Mouse (Mus musculus): Measurements from ENCODE around the gene Chid1. TPM values are rescaled to one million over a fixed set of nuclear protein-coding genes. Genes with fewer than 3 reads are reported as not detected.
A peak's percentile ranks its signal among the peaks of the same experiment; 100 is the strongest.

Chid1 gene
- polyA plus RNA-seq, 1 experiment from 2014 or later: 36.6 TPM

DNA sequence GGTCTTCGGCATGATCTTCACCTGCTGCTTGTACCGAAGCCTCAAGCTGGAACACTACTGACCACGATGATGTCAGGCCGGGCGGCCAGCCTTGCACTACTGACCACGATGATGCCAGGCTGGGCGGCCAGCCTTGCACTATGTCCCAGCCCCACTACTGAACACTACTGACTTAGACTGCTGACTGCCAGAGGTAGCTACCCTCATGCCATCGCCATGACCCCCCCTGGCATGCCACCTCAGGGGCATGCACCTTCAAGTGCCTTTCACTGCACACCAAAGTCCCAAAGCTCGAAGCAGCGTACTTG is 69.1 kb downstream of the Chid1 start:
- WGBS: 92% methylated on average over 10 of the region's 10 CpGs
- peaks cover 69% of the 10 kb centered on the region for H3K4me1 ChIP-seq (replicated peaks)
- no peak overlapping the region for H3K27ac ChIP-seq
- ATAC-seq (ENCODE audit: low FRiP score): no peak
- H3K4me2 ChIP-seq: no peak overlapping the region
- H3K27me3 ChIP-seq: peaks cover 18% of the 10 kb centered on the region
- H3K4me3 ChIP-seq: no peak overlapping the region
- peak overlapping the region; percentile 85; the same call in 1 of the 2 replicates for H3K9ac ChIP-seq
- H3K36me3 ChIP-seq: peaks cover 35% of the 10 kb centered on the region
- H3K9me3 ChIP-seq: no peaks in the 10 kb centered on the region

GRCm38 (mm10) chr7:141469901-141470636 is 69.6 kb downstream of the Chid1 start:
- H3K27me3 ChIP-seq: peaks cover 22% of the 10 kb centered on the region
- H3K27ac ChIP-seq: peak overlapping the region; percentile 95; the same call in 1 of the 2 replicates
- no peak for ATAC-seq (ENCODE audit: low FRiP score)
- H3K4me1 ChIP-seq (replicated peaks): peaks cover 69% of the 10 kb centered on the region
- peak overlapping the region; percentile 63 for H3K4me3 ChIP-seq
- WGBS: 91% methylated on average over 18 of the region's 18 CpGs
- H3K9ac ChIP-seq: peak overlapping the region; percentile 85; the same call in 1 of the 2 replicates
- peaks cover 35% of the 10 kb centered on the region for H3K36me3 ChIP-seq
- H3K9me3 ChIP-seq: no peaks in the 10 kb centered on the region
- peak overlapping the region; percentile 72 for H3K4me2 ChIP-seq

- Histone ChIP-seq H3K9ac (peak overlapping the region; percentile 85), H3K4me3 (peak overlapping the region; percentile 63), H3K36me3 (peaks cover 35% of the 10 kb centered on the region), H3K4me2 (peak overlapping the region; percentile 72), H3K9me3 (no peaks in the 10 kb centered on the region), H3K27me3 (peaks cover 29% of the 10 kb centered on the region), H3K27ac (peak overlapping the region; percentile 95), H3K4me1 (replicated peaks) (peaks cover 73% of the 10 kb centered on the region)
- WGBS: 68% methylated on average over 6 of the region's 6 CpGs
- ATAC-seq (ENCODE audit: low FRiP score): no peak
Observed at GRCm38 (mm10) chr7:141469352-141469751, 70.3 kb downstream of the Chid1 start.

GRCm38 (mm10) chr7:141468522-141469211 is 71.0 kb downstream of the Chid1 start:
- Histone ChIP-seq H3K4me2 (peak overlapping the region; percentile 72), H3K27me3 (peaks cover 36% of the 10 kb centered on the region), H3K9me3 (no peaks in the 10 kb centered on the region), H3K27ac (peak overlapping the region; percentile 95), H3K9ac (peak overlapping the region; percentile 85), H3K4me1 (replicated peaks) (peaks cover 66% of the 10 kb centered on the region), H3K4me3 (peak overlapping the region; percentile 63), H3K36me3 (peaks cover 35% of the 10 kb centered on the region)
- WGBS: 16% methylated on average over 8 of the region's 8 CpGs
- peak; percentile 76 for ATAC-seq (ENCODE audit: low FRiP score)

- peak overlapping the region; percentile 72 for H3K4me2 ChIP-seq
- H3K4me3 ChIP-seq: peak overlapping the region; percentile 63
- H3K9me3 ChIP-seq: no peaks in the 10 kb centered on the region
- peaks cover 41% of the 10 kb centered on the region for H3K27me3 ChIP-seq
- H3K9ac ChIP-seq: peak overlapping the region; percentile 85
- peaks cover 35% of the 10 kb centered on the region for H3K36me3 ChIP-seq
- ATAC-seq (ENCODE audit: low FRiP score): 0 out of 2 replicates have a peak, but pooled peaks have one; percentile 18
- H3K27ac ChIP-seq: peak overlapping the region; percentile 95
- H3K4me1 ChIP-seq (replicated peaks): peaks cover 61% of the 10 kb centered on the region
- WGBS: 18% methylated on average over 5 of the region's 5 CpGs
Observed at GRCm38 (mm10) chr7:141468164-141468521, 71.5 kb downstream of the Chid1 start.

GRCm38 (mm10) chr7:141467230-141468030 is 72.2 kb downstream of the Chid1 start, which contains the start of gene Cd151:
Cd151 (plus strand) TSS chr7:141467392.
- Histone ChIP-seq H3K9ac (peak within 1 kb of the TSS; percentile 85), H3K4me2 (peak within 1 kb of the TSS; percentile 72), H3K27me3 (peaks cover 48% of the 10 kb centered on the region), H3K9me3 (no peaks in the 10 kb centered on the region), H3K4me1 (replicated peaks) (peaks cover 57% of the 10 kb centered on the region), H3K4me3 (peak within 1 kb of the TSS; percentile 63), H3K27ac (peak within 1 kb of the TSS; percentile 95), H3K36me3 (peaks cover 29% of the 10 kb centered on the region)
- WGBS: under 1% methylated on average over 52 of the region's 52 CpGs
- peak; percentile 55 for ATAC-seq (ENCODE audit: low FRiP score)

- peak overlapping the region; percentile 85 for H3K9ac ChIP-seq
- WGBS: 60% methylated on average over 10 of the region's 10 CpGs
- H3K4me3 ChIP-seq: peak overlapping the region; percentile 63
- peaks cover 56% of the 10 kb centered on the region for H3K27me3 ChIP-seq
- peak overlapping the region; percentile 95; the same call in 1 of the 2 replicates for H3K27ac ChIP-seq
- peaks cover 24% of the 10 kb centered on the region for H3K36me3 ChIP-seq
- H3K9me3 ChIP-seq: no peaks in the 10 kb centered on the region
- peaks cover 63% of the 10 kb centered on the region for H3K4me1 ChIP-seq (replicated peaks)
- H3K4me2 ChIP-seq: peak overlapping the region; percentile 72
- no peak for ATAC-seq (ENCODE audit: low FRiP score)
Observed at GRCm38 (mm10) chr7:141466607-141467148, 73.0 kb downstream of the Chid1 start.

DNA sequence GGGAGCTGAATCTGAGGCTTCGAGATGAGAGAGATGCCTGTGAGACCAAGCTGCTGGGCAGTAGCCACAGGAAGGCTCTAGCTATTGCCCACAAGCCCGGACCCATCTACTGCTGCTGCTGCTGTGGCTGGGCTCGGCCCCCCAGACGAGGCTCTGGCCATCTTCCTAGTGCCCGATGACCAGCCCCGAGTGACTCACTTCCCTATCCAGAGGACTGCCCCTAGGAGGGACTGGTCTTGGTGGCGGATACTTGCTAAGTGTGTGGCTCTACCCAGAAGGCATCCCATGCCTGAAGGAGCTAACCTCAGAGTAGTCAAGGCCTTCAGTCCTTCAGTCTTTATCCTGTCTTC is 73.6 kb downstream of the Chid1 start:
- Histone ChIP-seq H3K4me3 (peak overlapping the region; percentile 5; the same call in 1 of the 2 replicates), H3K36me3 (peaks cover 18% of the 10 kb centered on the region), H3K4me1 (replicated peaks) (peaks cover 65% of the 10 kb centered on the region), H3K9ac (no peak overlapping the region), H3K9me3 (no peaks in the 10 kb centered on the region), H3K4me2 (no peak overlapping the region), H3K27ac (no peak overlapping the region), H3K27me3 (peaks cover 62% of the 10 kb centered on the region)
- WGBS: 66% methylated on average over 7 of the region's 7 CpGs
- ATAC-seq (ENCODE audit: low FRiP score): no peak

- Histone ChIP-seq H3K4me2 (peak overlapping the region; percentile 39), H3K4me3 (peak overlapping the region; percentile 5; the same call in 1 of the 2 replicates), H3K27me3 (peaks cover 67% of the 10 kb centered on the region), H3K27ac (no peak overlapping the region; the same call in 1 of the 2 replicates), H3K9ac (no peak overlapping the region; the same call in 1 of the 2 replicates), H3K36me3 (peaks cover 13% of the 10 kb centered on the region), H3K4me1 (replicated peaks) (peaks cover 62% of the 10 kb centered on the region), H3K9me3 (no peaks in the 10 kb centered on the region)
- ATAC-seq (ENCODE audit: low FRiP score): no peak
- 40% methylated on average over 9 of the region's 10 CpGs for WGBS
Observed at GRCm38 (mm10) chr7:141465388-141466044, 74.1 kb downstream of the Chid1 start.

- Histone ChIP-seq H3K9ac (peak overlapping the region; percentile 56), H3K4me1 (replicated peaks) (peaks cover 54% of the 10 kb centered on the region), H3K36me3 (peaks cover 6% of the 10 kb centered on the region), H3K27ac (no peak overlapping the region), H3K4me3 (peak overlapping the region; percentile 24), H3K9me3 (no peaks in the 10 kb centered on the region), H3K4me2 (peak overlapping the region; percentile 39), H3K27me3 (peaks cover 76% of the 10 kb centered on the region)
- WGBS: 3% methylated on average over 37 of the region's 38 CpGs
- no peak for ATAC-seq (ENCODE audit: low FRiP score)
Observed at GRCm38 (mm10) chr7:141464603-141465201, 75.0 kb downstream of the Chid1 start.
